Mouse (Mus musculus): ENCODE results near the gene Camk1. TPM values are rescaled to one million over a fixed set of nuclear protein-coding genes. Genes with fewer than 3 reads are reported as not detected.

The Camk1 gene
- polyA plus RNA-seq, 1 experiment from 2014 or later: 62.2 TPM

DNA sequence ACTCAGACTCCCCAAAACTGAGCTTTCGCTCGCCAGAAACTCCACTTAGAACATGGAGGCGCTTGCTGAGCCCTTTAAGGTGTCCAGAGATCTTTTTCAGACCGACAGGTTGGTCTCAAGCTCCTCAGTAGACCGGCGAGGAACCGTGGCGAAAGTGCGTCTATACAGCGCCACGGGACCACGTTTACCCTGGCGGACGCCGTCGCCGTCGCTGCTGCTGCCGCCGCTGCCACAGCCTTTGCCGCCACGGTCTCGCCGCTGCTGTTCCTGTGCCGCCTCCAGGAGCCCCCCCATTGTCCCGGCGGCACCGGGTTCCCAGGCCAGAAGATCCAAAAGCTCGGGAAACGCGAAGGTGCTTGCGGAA is 36.8 kb downstream of the Camk1 start, which contains the start of gene Brpf1:
Gene Brpf1 (plus strand): TSS at position 152 of the 364 bp plus-strand sequence.
- H3K27ac ChIP-seq (replicated peaks; ENCODE audit: low read depth, low read length): peak within 1 kb of the TSS; percentile 86
- ATAC-seq (ENCODE audit: insufficient number of reproducible peaks, low FRiP score, low TSS enrichment, low read depth) (peak; percentile 42; the same call in 1 of the 2 replicates), DNase-seq (ENCODE audit: low spot score) (no peak)
- peaks cover 11% of the 10 kb centered on the region; the same call in 1 of the 2 replicates for H3K4me1 ChIP-seq (ENCODE audit: control insufficient read depth, insufficient read depth, low read length)
- H3K9me3 ChIP-seq (ENCODE audit: control insufficient read depth, low read length): no peaks in the 10 kb centered on the region
- no peaks in the 10 kb centered on the region for H3K27me3 ChIP-seq (ENCODE audit: control insufficient read depth, insufficient read depth, low read length)
- peak within 1 kb of the TSS; percentile 93 for H3K4me3 ChIP-seq (ENCODE audit: low read depth, low read length)
- peak within 1 kb of the TSS; percentile 82 for H3K4me2 ChIP-seq (ENCODE audit: low read depth, severe bottlenecking)
- H3K36me3 ChIP-seq (ENCODE audit: control insufficient read depth, insufficient read depth, low read length): no peaks in the 10 kb centered on the region; the same call in 1 of the 2 replicates
- peak within 1 kb of the TSS; percentile 83 for H3K9ac ChIP-seq (ENCODE audit: low read length)
- WGBS: under 1% methylated on average over 32 of the region's 32 CpGs

DNA sequence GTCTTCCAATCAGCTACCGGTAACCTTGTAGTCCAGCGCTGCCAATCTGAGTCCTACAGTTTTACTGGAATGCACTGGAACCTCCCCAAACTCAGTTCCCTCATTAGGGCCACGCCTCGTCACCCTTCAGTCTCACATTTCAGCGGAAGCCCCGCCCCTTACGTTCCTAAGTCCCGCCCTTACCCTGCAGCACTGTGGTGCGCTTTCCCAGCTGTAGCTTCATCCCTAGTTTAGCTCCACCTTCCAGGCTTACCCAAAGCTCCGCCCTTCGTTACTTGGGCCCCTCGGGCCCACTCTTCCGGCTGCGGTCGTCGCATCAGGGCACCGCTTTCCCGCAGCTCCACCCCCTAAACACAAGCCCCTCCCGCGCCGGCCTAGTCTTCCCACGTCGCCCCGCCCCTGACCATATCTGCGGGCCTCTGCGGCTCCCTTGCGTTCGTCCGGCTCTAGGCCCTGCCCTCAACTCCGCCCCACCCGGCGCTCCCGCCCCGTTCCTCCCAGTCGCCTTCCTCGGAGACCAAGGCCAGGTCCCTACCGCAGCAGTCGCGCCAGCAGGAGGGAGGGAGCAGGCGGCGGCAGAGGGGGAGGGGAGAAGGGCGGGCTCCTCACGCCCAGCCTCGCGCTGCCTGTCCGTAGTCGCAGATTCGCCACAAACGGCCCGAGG is 37.3 kb downstream of the Camk1 start:
- ATAC-seq (ENCODE audit: insufficient number of reproducible peaks, low FRiP score, low TSS enrichment, low read depth) (peak; percentile 98), DNase-seq (ENCODE audit: low spot score) (peak; percentile 99)
- H3K4me3 ChIP-seq (ENCODE audit: low read depth, low read length): peak overlapping the region; percentile 93
- H3K4me2 ChIP-seq (ENCODE audit: low read depth, severe bottlenecking): peak overlapping the region; percentile 82
- H3K4me1 ChIP-seq (ENCODE audit: control insufficient read depth, insufficient read depth, low read length): peaks cover 11% of the 10 kb centered on the region; the same call in 1 of the 2 replicates
- WGBS: under 1% methylated on average over 50 of the region's 50 CpGs
- H3K9ac ChIP-seq (ENCODE audit: low read length): peak overlapping the region; percentile 83
- no peaks in the 10 kb centered on the region for H3K9me3 ChIP-seq (ENCODE audit: control insufficient read depth, low read length)
- H3K27ac ChIP-seq (replicated peaks; ENCODE audit: low read depth, low read length): peak overlapping the region; percentile 86
- H3K36me3 ChIP-seq (ENCODE audit: control insufficient read depth, insufficient read depth, low read length): no peaks in the 10 kb centered on the region; the same call in 1 of the 2 replicates
- H3K27me3 ChIP-seq (ENCODE audit: control insufficient read depth, insufficient read depth, low read length): no peaks in the 10 kb centered on the region

DNA sequence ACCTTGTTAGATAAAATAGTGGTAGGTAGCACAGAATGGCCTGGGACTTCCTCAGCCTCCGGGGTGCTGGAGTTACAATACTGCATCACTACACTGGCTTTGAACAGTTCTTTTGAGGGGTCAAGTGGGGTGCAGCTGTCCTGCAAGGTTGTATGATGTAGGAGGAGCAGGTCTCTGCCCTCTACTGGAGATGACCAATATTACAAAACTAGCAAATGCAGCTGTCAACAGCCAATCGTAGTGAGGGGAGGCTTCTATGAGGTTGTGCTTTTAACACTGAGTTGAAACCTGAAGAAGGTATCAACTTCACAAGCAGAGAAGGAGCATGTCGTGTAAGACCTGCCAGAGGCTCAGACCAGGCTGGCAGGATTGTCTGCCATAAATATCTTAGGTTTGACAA is 41.5 kb downstream of the Camk1 start:
- H3K27me3 ChIP-seq (ENCODE audit: control insufficient read depth, insufficient read depth, low read length): no peaks in the 10 kb centered on the region
- DNase-seq (ENCODE audit: low spot score) (peak; percentile 33), ATAC-seq (ENCODE audit: insufficient number of reproducible peaks, low FRiP score, low TSS enrichment, low read depth) (no peak)
- no peak overlapping the region for H3K4me3 ChIP-seq (ENCODE audit: low read depth, low read length)
- peaks cover 3% of the 10 kb centered on the region; the same call in 1 of the 2 replicates for H3K4me1 ChIP-seq (ENCODE audit: control insufficient read depth, insufficient read depth, low read length)
- WGBS: 34% methylated on average over 3 of the region's 3 CpGs
- no peak overlapping the region for H3K4me2 ChIP-seq (ENCODE audit: low read depth, severe bottlenecking)
- no peak overlapping the region for H3K27ac ChIP-seq (replicated peaks; ENCODE audit: low read depth, low read length)
- H3K9me3 ChIP-seq (ENCODE audit: control insufficient read depth, low read length): no peaks in the 10 kb centered on the region
- no peaks in the 10 kb centered on the region for H3K36me3 ChIP-seq (ENCODE audit: control insufficient read depth, insufficient read depth, low read length)
- H3K9ac ChIP-seq (ENCODE audit: low read length): no peak overlapping the region

DNA sequence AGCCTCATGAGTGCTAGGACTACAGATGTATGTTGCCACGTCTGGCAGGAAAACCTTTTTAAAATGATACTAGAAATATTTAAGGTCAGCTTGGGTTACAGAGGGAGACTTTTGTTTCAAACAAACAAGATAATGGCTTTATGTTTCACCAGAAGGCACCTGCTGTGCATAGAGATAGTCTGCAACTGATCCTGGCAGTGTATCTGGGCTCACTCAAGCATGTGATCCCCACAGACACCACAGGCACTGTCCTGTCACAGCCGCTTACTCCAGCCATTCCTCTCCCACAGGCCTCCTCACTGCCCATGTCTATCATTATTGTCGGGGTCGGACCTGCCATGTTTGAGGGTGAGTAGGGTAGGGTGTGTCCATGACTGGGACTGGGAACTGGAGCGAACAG is 42.4 kb downstream of the Camk1 start:
- no peak overlapping the region for H3K27ac ChIP-seq (replicated peaks; ENCODE audit: low read depth, low read length)
- peaks cover 3% of the 10 kb centered on the region; the same call in 1 of the 2 replicates for H3K4me1 ChIP-seq (ENCODE audit: control insufficient read depth, insufficient read depth, low read length)
- no peak overlapping the region for H3K4me2 ChIP-seq (ENCODE audit: low read depth, severe bottlenecking)
- no peak for DNase-seq (ENCODE audit: low spot score)
- no peaks in the 10 kb centered on the region for H3K27me3 ChIP-seq (ENCODE audit: control insufficient read depth, insufficient read depth, low read length)
- H3K36me3 ChIP-seq (ENCODE audit: control insufficient read depth, insufficient read depth, low read length): no peaks in the 10 kb centered on the region
- no peak overlapping the region for H3K9ac ChIP-seq (ENCODE audit: low read length)
- no peaks in the 10 kb centered on the region for H3K9me3 ChIP-seq (ENCODE audit: control insufficient read depth, low read length)
- H3K4me3 ChIP-seq (ENCODE audit: low read depth, low read length): no peak overlapping the region
- WGBS: 85% methylated on average over 5 of the region's 5 CpGs
- ATAC-seq (ENCODE audit: insufficient number of reproducible peaks, low FRiP score, low TSS enrichment, low read depth): no peak

DNA sequence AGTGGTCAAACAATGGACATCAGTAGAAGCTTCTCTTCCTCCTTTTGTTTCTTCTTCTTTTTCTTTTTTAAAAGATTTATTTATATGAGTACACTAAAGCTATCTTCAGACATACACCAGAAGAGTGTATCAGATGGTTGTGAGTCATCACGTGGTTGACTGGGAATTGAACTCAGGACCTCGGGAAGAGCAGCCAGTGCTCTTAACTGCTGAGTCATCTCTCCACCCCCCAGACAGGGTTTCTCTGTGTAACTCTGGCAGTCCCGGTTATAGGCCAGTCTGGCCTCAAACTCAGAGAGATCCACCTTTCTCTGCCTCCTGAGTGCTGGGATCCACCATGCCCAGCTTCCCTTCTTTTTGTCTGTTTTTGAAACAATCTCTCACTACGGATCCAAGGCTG is 47.1 kb downstream of the Camk1 start:
- H3K9me3 ChIP-seq (ENCODE audit: control insufficient read depth, low read length): no peaks in the 10 kb centered on the region
- ATAC-seq (ENCODE audit: insufficient number of reproducible peaks, low FRiP score, low TSS enrichment, low read depth) (no peak), DNase-seq (ENCODE audit: low spot score) (no peak)
- H3K4me2 ChIP-seq (ENCODE audit: low read depth, severe bottlenecking): no peak overlapping the region
- H3K9ac ChIP-seq (ENCODE audit: low read length): no peak overlapping the region
- H3K27ac ChIP-seq (replicated peaks; ENCODE audit: low read depth, low read length): no peak overlapping the region
- H3K4me1 ChIP-seq (ENCODE audit: control insufficient read depth, insufficient read depth, low read length): no peaks in the 10 kb centered on the region
- H3K4me3 ChIP-seq (ENCODE audit: low read depth, low read length): no peak overlapping the region
- WGBS: 74% methylated on average over 4 of the region's 4 CpGs
- H3K27me3 ChIP-seq (ENCODE audit: control insufficient read depth, insufficient read depth, low read length): no peaks in the 10 kb centered on the region
- no peaks in the 10 kb centered on the region for H3K36me3 ChIP-seq (ENCODE audit: control insufficient read depth, insufficient read depth, low read length)

DNA sequence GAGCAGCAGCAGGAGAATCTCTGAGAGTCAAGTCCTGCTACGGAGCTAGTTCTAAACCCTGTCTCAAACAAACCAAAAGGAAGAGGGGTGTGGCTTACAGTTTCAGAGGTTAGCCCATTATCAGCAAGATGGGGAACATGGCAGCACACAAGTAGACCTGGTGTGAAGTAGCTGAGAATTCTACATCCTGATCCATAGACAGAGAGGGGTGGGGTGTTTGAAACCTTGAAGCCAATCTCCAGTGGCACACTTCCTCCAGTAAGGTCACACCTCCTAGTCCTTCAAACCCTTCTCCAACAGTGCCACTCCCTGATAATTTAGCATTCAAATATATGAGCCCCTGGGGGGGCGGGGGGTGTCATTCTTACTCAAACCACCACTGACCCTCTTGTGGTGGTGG is 47.7 kb downstream of the Camk1 start:
- Histone ChIP-seq H3K36me3 (ENCODE audit: control insufficient read depth, insufficient read depth, low read length) (no peaks in the 10 kb centered on the region), H3K4me3 (ENCODE audit: low read depth, low read length) (no peak overlapping the region), H3K4me1 (ENCODE audit: control insufficient read depth, insufficient read depth, low read length) (no peaks in the 10 kb centered on the region), H3K4me2 (ENCODE audit: low read depth, severe bottlenecking) (no peak overlapping the region), H3K9ac (ENCODE audit: low read length) (no peak overlapping the region), H3K27me3 (ENCODE audit: control insufficient read depth, insufficient read depth, low read length) (no peaks in the 10 kb centered on the region), H3K27ac (replicated peaks; ENCODE audit: low read depth, low read length) (no peak overlapping the region), H3K9me3 (ENCODE audit: control insufficient read depth, low read length) (no peaks in the 10 kb centered on the region)
- ATAC-seq (ENCODE audit: insufficient number of reproducible peaks, low FRiP score, low TSS enrichment, low read depth) (no peak), DNase-seq (ENCODE audit: low spot score) (no peak)
- WGBS: 83% methylated on average over 2 of the region's 2 CpGs

DNA sequence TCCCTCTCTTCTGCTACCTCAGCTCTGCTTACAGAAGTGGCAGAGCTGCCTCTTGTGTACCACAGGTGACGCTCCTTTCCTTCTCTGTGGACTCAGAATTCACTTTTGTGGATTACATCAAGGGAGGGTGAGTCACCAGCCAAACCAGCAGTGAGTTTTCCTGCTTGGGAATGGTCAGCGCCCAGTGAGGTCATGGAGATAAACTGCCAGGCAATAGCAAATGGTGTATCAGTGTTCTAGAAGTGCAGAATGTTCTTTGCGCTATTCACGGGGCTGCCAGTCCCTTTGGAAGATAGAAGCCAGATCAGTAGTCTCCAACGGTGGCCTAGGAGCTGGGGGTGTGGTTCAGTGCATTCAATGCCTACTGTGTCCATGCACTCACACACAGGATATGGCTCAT is 50.8 kb downstream of the Camk1 start:
- Histone ChIP-seq H3K27ac (replicated peaks; ENCODE audit: low read depth, low read length) (no peak overlapping the region), H3K9me3 (ENCODE audit: control insufficient read depth, low read length) (no peaks in the 10 kb centered on the region), H3K27me3 (ENCODE audit: control insufficient read depth, insufficient read depth, low read length) (no peaks in the 10 kb centered on the region), H3K4me1 (ENCODE audit: control insufficient read depth, insufficient read depth, low read length) (no peaks in the 10 kb centered on the region), H3K9ac (ENCODE audit: low read length) (no peak overlapping the region), H3K4me2 (ENCODE audit: low read depth, severe bottlenecking) (no peak overlapping the region), H3K36me3 (ENCODE audit: control insufficient read depth, insufficient read depth, low read length) (no peaks in the 10 kb centered on the region), H3K4me3 (ENCODE audit: low read depth, low read length) (no peak overlapping the region)
- ATAC-seq (ENCODE audit: insufficient number of reproducible peaks, low FRiP score, low TSS enrichment, low read depth): no peak
- 71% methylated on average over 5 of the region's 5 CpGs for WGBS
- no peak for DNase-seq (ENCODE audit: low spot score)

DNA sequence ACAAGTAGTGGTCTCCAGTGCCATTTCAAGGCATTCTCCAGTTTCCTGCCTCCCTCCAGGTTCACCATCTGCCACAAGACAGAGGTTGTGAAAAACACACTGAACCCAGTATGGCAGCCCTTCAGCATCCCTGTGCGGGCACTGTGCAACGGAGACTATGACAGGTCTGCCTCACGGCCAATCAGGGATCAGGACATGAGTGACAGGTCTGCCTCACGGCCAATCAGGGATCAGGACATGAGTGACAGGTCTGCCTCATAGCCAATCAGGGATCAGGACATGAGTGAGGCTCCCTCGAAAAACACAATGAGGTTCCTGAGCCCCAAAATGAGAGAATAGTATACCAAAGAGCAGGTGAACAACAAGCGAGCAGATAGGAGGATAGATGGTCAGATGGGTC is 53.4 kb downstream of the Camk1 start:
- 67% methylated on average over 6 of the region's 6 CpGs for WGBS

DNA sequence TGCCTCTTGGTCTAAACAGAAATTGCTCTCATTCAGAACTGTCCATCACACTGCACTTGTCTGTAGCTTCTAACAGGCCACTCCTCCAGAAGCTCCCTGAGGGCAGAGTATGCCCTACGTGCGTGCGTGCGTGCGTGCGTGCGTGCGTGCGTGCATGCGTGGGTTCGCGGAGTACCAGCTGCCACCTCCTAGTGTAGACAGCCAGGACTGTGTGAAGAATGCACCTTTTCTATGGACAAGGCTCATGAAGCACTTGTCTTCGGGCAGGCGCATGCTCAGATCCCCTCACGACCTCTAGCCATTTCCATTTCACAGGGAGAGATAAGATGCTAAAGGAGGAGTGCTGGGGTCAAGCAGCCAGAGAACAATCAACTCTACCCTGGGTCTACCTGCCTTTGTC is 54.4 kb downstream of the Camk1 start:
- ATAC-seq (ENCODE audit: insufficient number of reproducible peaks, low FRiP score, low TSS enrichment, low read depth): no peak
- H3K27ac ChIP-seq (replicated peaks; ENCODE audit: low read depth, low read length): no peak overlapping the region
- peaks cover 8% of the 10 kb centered on the region for H3K27me3 ChIP-seq (ENCODE audit: control insufficient read depth, insufficient read depth, low read length)
- H3K4me1 ChIP-seq (ENCODE audit: control insufficient read depth, insufficient read depth, low read length): no peaks in the 10 kb centered on the region
- no peak overlapping the region for H3K4me3 ChIP-seq (ENCODE audit: low read depth, low read length)
- no peak overlapping the region for H3K4me2 ChIP-seq (ENCODE audit: low read depth, severe bottlenecking)
- no peaks in the 10 kb centered on the region for H3K36me3 ChIP-seq (ENCODE audit: control insufficient read depth, insufficient read depth, low read length)
- no peaks in the 10 kb centered on the region for H3K9me3 ChIP-seq (ENCODE audit: control insufficient read depth, low read length)
- DNase-seq (ENCODE audit: low spot score): no peak
- 91% methylated on average over 15 of the region's 15 CpGs for WGBS
- H3K9ac ChIP-seq (ENCODE audit: low read length): no peak overlapping the region

More for the DNA sequence above, 53.4 kb downstream of the Camk1 start:
- Histone ChIP-seq H3K27ac (replicated peaks; ENCODE audit: low read depth, low read length) (no peak overlapping the region), H3K4me3 (ENCODE audit: low read depth, low read length) (no peak overlapping the region), H3K36me3 (ENCODE audit: control insufficient read depth, insufficient read depth, low read length) (no peaks in the 10 kb centered on the region), H3K27me3 (ENCODE audit: control insufficient read depth, insufficient read depth, low read length) (no peaks in the 10 kb centered on the region), H3K9me3 (ENCODE audit: control insufficient read depth, low read length) (no peaks in the 10 kb centered on the region), H3K4me1 (ENCODE audit: control insufficient read depth, insufficient read depth, low read length) (no peaks in the 10 kb centered on the region), H3K9ac (ENCODE audit: low read length) (no peak overlapping the region), H3K4me2 (ENCODE audit: low read depth, severe bottlenecking) (no peak overlapping the region)
- no peak for ATAC-seq (ENCODE audit: insufficient number of reproducible peaks, low FRiP score, low TSS enrichment, low read depth)
- DNase-seq (ENCODE audit: low spot score): no peak
